Mouse (Mus musculus) MEL (cell line): ENCODE data around the gene Spcs3. TPM values are rescaled to one million over a fixed set of nuclear protein-coding genes. Genes with fewer than 3 reads are reported as not detected.

ENCODE experiments used
- DNase-seq: peaks from one replicate; pipeline ENCODE4 v3.0.0; 2011; ENCODE audit warnings: low read depth, low spot score
- H3K27ac ChIP-seq: 2 replicates; pipeline ENCODE4 v1.5.1; 2012; ENCODE audit warnings: low read depth, mild to moderate bottlenecking, control low read depth, low read length, moderate library complexity; ENCODE audit not compliant: control insufficient read depth
- H3K27me3 ChIP-seq, 2 experiments: fragments of 150-350 bp in 1 of 2; sonication (generic) in 1 of 2; 2 replicates each; pipeline ENCODE4 v1.6.1; 2012; ENCODE audit warnings: low read length in 2 of 2, mild to moderate bottlenecking in 2 of 2, improper control_type of control experiment in 1 of 2, moderate library complexity in 1 of 2; ENCODE audit not compliant: insufficient read depth in 2 of 2, control insufficient read depth in 1 of 2
- H3K36me3 ChIP-seq, 2 experiments: 2 replicates each; pipeline ENCODE4 v1.6.1; 2012 to 2014; ENCODE audit warnings: low read length in 2 of 2, improper control_type of control experiment in 1 of 2, inconsistent platforms in 1 of 2, mild to moderate bottlenecking in 1 of 2; ENCODE audit not compliant: insufficient read depth in 2 of 2, control insufficient read depth in 1 of 2
- H3K4me1 ChIP-seq, 2 experiments: fragments of 150-350 bp in 1 of 2; sonication (generic) in 1 of 2; 2 replicates each; pipeline ENCODE4 v1.6.1; 2012; ENCODE audit warnings: low read length in 2 of 2, improper control_type of control experiment in 1 of 2, mild to moderate bottlenecking in 1 of 2; ENCODE audit not compliant: insufficient read depth in 2 of 2, control insufficient read depth in 1 of 2
- H3K4me3 ChIP-seq, 2 experiments: fragments of 150-350 bp in 1 of 2; sonication (generic) in 1 of 2; 2 replicates each; pipeline ENCODE4 v1.5.1; 2012; ENCODE audit warnings: low read depth in 2 of 2, low read length in 2 of 2, mild to moderate bottlenecking in 2 of 2, moderate library complexity in 2 of 2, control low read depth in 1 of 2, improper control_type of control experiment in 1 of 2; ENCODE audit not compliant: control insufficient read depth in 1 of 2, insufficient read depth in 1 of 2
- H3K79me2 ChIP-seq: 2 replicates; pipeline ENCODE4 v1.6.1; 2012; ENCODE audit warnings: mild to moderate bottlenecking, low read length, moderate library complexity; ENCODE audit not compliant: control insufficient read depth, poor library complexity, insufficient read depth
- H3K9ac ChIP-seq: 2 replicates; pipeline ENCODE4 v1.6.1; 2012; ENCODE audit warnings: low read depth, mild to moderate bottlenecking, control low read depth, low read length, moderate library complexity; ENCODE audit not compliant: control insufficient read depth, poor library complexity, severe bottlenecking
- H3K9me3 ChIP-seq: fragments of 150-350 bp; sonication (generic); replicated peaks from 2 replicates; pipeline ENCODE4 v1.6.1; 2012; ENCODE audit warnings: mild to moderate bottlenecking, low read length, improper control_type of control experiment, moderate library complexity; ENCODE audit not compliant: insufficient read depth
- CHD2 ChIP-seq: IDR thresholded peaks from 2 replicates; pipeline ENCODE4 v1.6.1; 2011; ENCODE audit warnings: low read length, improper control_type of control experiment
- CTCF ChIP-seq, 3 experiments: IDR thresholded peaks in 2 of 3; conservative IDR thresholded peaks in 1 of 3; 2 replicates each; pipeline ENCODE4 v1.5.1; 2011 to 2012; ENCODE audit warnings: low read length in 3 of 3, low read depth in 2 of 3, mild to moderate bottlenecking in 2 of 3, improper control_type of control experiment in 1 of 3, inconsistent platforms in 1 of 3, mixed read lengths in 1 of 3, moderate library complexity in 1 of 3; ENCODE audit not compliant: control insufficient read depth in 1 of 3, insufficient read depth in 1 of 3, poor library complexity in 1 of 3, severe bottlenecking in 1 of 3
- EP300 ChIP-seq, 2 experiments: IDR thresholded peaks; 2 replicates each; pipeline ENCODE4 v1.6.1; 2011; ENCODE audit warnings: improper control_type of control experiment in 2 of 2, low read length in 2 of 2, low read depth in 1 of 2, mild to moderate bottlenecking in 1 of 2
- ETS1 ChIP-seq: IDR thresholded peaks from 2 replicates; pipeline ENCODE4 v1.6.1; 2012; ENCODE audit warnings: low read depth, mild to moderate bottlenecking, inconsistent platforms, low read length, improper control_type of control experiment, moderate library complexity
- GATA1 ChIP-seq: IDR thresholded peaks from 2 replicates; pipeline ENCODE4 v1.6.1; 2011; ENCODE audit warnings: low read depth, low read length, improper control_type of control experiment
- JUND ChIP-seq: IDR thresholded peaks from 2 replicates; pipeline ENCODE4 v1.6.1; 2011; ENCODE audit warnings: low read depth, mild to moderate bottlenecking, improper control_type of control experiment, low read length
- KAT2A ChIP-seq: conservative IDR thresholded peaks from 2 replicates; pipeline ENCODE4 v1.6.1; 2012; ENCODE audit warnings: low read depth, low read length, improper control_type of control experiment, inconsistent platforms
- MAX ChIP-seq: IDR thresholded peaks from 2 replicates; pipeline ENCODE4 v1.6.1; 2011; ENCODE audit warnings: low read length, improper control_type of control experiment
- MEF2A ChIP-seq: IDR thresholded peaks from 2 replicates; pipeline ENCODE4 v1.6.1; 2014; ENCODE audit warnings: low read depth, mild to moderate bottlenecking, inconsistent platforms, low read length, improper control_type of control experiment; ENCODE audit not compliant: poor library complexity, insufficient replicate concordance, severe bottlenecking; ENCODE audit errors: extremely low read depth
- MYB ChIP-seq: IDR thresholded peaks from 2 replicates; pipeline ENCODE4 v1.6.1; 2011; ENCODE audit warnings: mild to moderate bottlenecking, low read depth, low read length, improper control_type of control experiment
- NRF1 ChIP-seq: IDR thresholded peaks from 2 replicates; pipeline ENCODE4 v1.6.1; 2014; ENCODE audit warnings: low read depth, mild to moderate bottlenecking, inconsistent platforms, low read length, improper control_type of control experiment, moderate library complexity; ENCODE audit not compliant: poor library complexity, insufficient read depth, severe bottlenecking
- POLR2AphosphoS2 ChIP-seq: IDR thresholded peaks from 2 replicates; pipeline ENCODE4 v1.6.1; 2011; ENCODE audit warnings: low read length, improper control_type of control experiment
- TAL1 ChIP-seq: IDR thresholded peaks from 2 replicates; pipeline ENCODE4 v1.6.1; 2012; ENCODE audit warnings: mild to moderate bottlenecking, inconsistent platforms, low read length, moderate library complexity, mixed read lengths
- TBP ChIP-seq: IDR thresholded peaks from 2 replicates; pipeline ENCODE4 v1.8.0; 2011; ENCODE audit warnings: low read depth, low read length, improper control_type of control experiment
- ZNF384 ChIP-seq: IDR thresholded peaks from 2 replicates; pipeline ENCODE4 v1.6.1; 2012; ENCODE audit warnings: low read depth, mild to moderate bottlenecking, inconsistent platforms, low read length, improper control_type of control experiment
- polyA plus RNA-seq, 2 experiments: library from polyadenylated mRNA; stranded (reverse) in 1 of 2; unstranded in 1 of 2; fragments of >175 nt in 1 of 2; fragments of >200 nt in 1 of 2; gene quantifications; 2 replicates each; pipeline versions ENCODE4 v1.2.1 to v1.2.4; 2012; ENCODE audit warnings: low replicate concordance in 2 of 2, low read depth in 1 of 2; ENCODE audit not compliant: insufficient read length in 2 of 2, insufficient read depth in 1 of 2, missing spikeins in 1 of 2
- total RNA-seq: library from RNA; depleted of rRNA; stranded (reverse); fragments of 300-350 nt; gene quantifications from 2 replicates; pipeline ENCODE4 v1.2.3, GENCODE M21; 2012

The Spcs3 gene
- total and polyA plus RNA-seq, 3 experiments = 69.0 to 140 (median 78.0) TPM

DNA sequence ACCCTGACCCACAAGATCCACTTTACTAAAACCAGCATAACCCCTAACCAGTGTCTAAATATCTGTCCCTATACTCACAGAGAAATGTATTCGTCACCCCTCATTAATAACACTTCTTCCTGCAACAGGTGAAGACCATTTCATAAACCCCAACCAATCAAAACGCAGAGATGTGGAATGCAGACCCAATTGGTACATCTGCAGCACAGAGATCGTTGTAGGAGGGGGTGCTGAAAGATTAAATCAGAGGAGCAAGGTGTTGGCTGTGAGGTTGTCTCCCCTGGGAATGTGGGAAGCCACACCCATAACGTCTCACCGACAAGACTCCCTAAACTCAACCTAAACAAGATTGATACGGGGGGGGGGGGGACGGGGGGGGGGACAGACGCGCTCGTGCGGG, 21.0 kb downstream of the Spcs3 start:
- H3K27ac ChIP-seq = 0 out of 2 replicates have a peak overlapping the region, but pooled peaks have one; percentile 23
- no peaks in the 10 kb centered on the region for H3K27me3 ChIP-seq
- H3K4me1 ChIP-seq = peaks cover 5 to 28% of the 10 kb centered on the region in 2 experiments
- TF ChIP-seq ZNF384 = no peak
- no peak for TF ChIP-seq TAL1
- no peak for TF ChIP-seq MAX
- no peak for TF ChIP-seq TBP
- TF ChIP-seq NRF1 = no peak
- TF ChIP-seq GATA1 = 0 out of 2 replicates have a peak, but pooled peaks have one; percentile 22
- peak in 1 of 2 experiments; percentile 49; a peak in 2 of 4 replicates for TF ChIP-seq EP300 (IDR thresholded peaks at IDR 0.05; ENCODE audit: low read depth in 1 of 2, low read length in 2 of 2)
- TF ChIP-seq ETS1 = no peak
- TF ChIP-seq, all 39 proteins: peak for 2
- no peaks in the 10 kb centered on the region for H3K9me3 ChIP-seq
- H3K9ac ChIP-seq = 0 out of 2 replicates have a peak overlapping the region, but pooled peaks have one; percentile 18
- H3K36me3 ChIP-seq = peaks cover 0 to 29% of the 10 kb centered on the region in 2 experiments; a peak in 2 of 4 replicates
- H3K79me2 ChIP-seq = no peaks in the 10 kb centered on the region
- H3K4me3 ChIP-seq = peak overlapping the region; percentile 36 to 38
- peak; percentile 71 for DNase-seq

DNA sequence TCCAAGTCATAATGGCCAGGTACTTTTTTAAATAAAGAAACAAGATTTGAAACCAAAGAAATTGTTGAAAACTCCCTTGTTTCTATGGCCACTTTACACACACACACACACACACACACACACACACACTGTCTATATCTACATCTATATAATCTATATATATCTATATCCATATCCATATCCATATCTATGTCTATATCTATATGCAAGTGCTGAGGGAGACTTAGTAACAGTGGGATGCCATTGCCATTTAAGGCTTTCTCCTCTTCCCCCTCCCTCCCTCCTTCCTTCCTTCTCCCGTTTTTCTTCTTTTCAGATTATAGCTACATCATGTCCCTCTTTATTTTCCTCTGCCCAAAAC, 21.7 kb downstream of the Spcs3 start:
- H3K4me3 ChIP-seq = peak overlapping the region in 1 of 2 experiments; percentile 38; a peak in 2 of 4 replicates
- no peaks in the 10 kb centered on the region for H3K79me2 ChIP-seq
- DNase-seq = peak; percentile 28
- peaks cover 0 to 29% of the 10 kb centered on the region in 2 experiments; a peak in 2 of 4 replicates for H3K36me3 ChIP-seq
- TF ChIP-seq JUND (no peak), POLR2AphosphoS2 (no peak), ZNF384 (no peak), MEF2A (no peak), TAL1 (no peak), GATA1 (no peak), ETS1 (no peak), CHD2 (no peak), CTCF (IDR thresholded peaks at IDR 0.05 in 2 of 3, conservative IDR thresholded peaks at IDR 0.05 in 1 of 3; ENCODE audit: control insufficient read depth in 1 of 3, insufficient read depth in 1 of 3, low read depth in 2 of 3, low read length in 3 of 3, poor library complexity in 1 of 3, severe bottlenecking in 1 of 3) (no peak), MYB (no peak), KAT2A (no peak)
- peaks cover 5 to 28% of the 10 kb centered on the region in 2 experiments for H3K4me1 ChIP-seq
- H3K27me3 ChIP-seq = no peaks in the 10 kb centered on the region
- H3K27ac ChIP-seq = no peak overlapping the region
- H3K9ac ChIP-seq = no peak overlapping the region
- H3K9me3 ChIP-seq = no peaks in the 10 kb centered on the region
